Mouse (Mus musculus): ENCODE measurements around the gene Trpm6. TPM values are rescaled to one million over a fixed set of nuclear protein-coding genes. Genes with fewer than 3 reads are reported as not detected.

Gene Trpm6
- polyA plus RNA-seq, 1 experiment from 2014 or later = 0.43 TPM

DNA sequence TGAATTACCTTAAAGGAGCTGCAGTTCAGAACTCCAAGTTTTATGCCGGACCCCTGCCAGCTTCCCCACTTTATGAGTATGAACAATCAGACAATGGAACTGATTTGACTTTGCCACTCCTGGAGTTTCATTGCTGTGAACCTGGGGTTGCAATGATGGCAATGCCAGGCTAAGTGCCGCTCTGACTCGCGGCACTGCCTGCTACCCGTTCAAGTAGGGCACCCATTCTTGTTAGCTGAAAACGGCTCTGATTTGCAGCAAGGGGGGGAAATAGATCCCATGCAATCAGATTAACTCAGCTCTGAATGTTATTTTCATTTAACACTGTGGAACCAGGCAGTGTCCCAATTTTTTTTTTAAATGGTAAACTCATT, 152.9 kb downstream of the Trpm6 start:
- ATAC-seq (replicated peaks) = no peak
- Histone ChIP-seq H3K27me3 (replicated peaks) (no peaks in the 10 kb centered on the region), H3K36me3 (replicated peaks) (no peaks in the 10 kb centered on the region), H3K9ac (no peak overlapping the region), H3K4me3 (no peak overlapping the region), H3K9me3 (no peaks in the 10 kb centered on the region), H3K4me2 (no peak overlapping the region), H3K27ac (no peak overlapping the region), H3K4me1 (0 out of 2 replicates have a peak, but pooled peaks cover 3% of the 10 kb centered on the region)
- WGBS = 57% methylated on average over 6 of the region's 6 CpGs

- ATAC-seq (replicated peaks) = no peak
- no peak overlapping the region for H3K9ac ChIP-seq
- H3K36me3 ChIP-seq (replicated peaks) = no peaks in the 10 kb centered on the region
- no peak overlapping the region for H3K4me3 ChIP-seq
- H3K4me2 ChIP-seq = no peak overlapping the region
- H3K4me1 ChIP-seq = no peaks in the 10 kb centered on the region
- WGBS = 77% methylated on average over 3 of the region's 3 CpGs
- H3K27ac ChIP-seq = no peak overlapping the region
- no peaks in the 10 kb centered on the region for H3K9me3 ChIP-seq
- H3K27me3 ChIP-seq (replicated peaks) = no peaks in the 10 kb centered on the region
These were observed 155.7 kb downstream of the Trpm6 start for GRCm38 (mm10) chr19:18905511-18905910.

GRCm38 (mm10) chr19:18909641-18910040, 159.9 kb downstream of the Trpm6 start:
- no peak for ATAC-seq (replicated peaks)
- Histone ChIP-seq H3K27me3 (replicated peaks) (no peaks in the 10 kb centered on the region), H3K4me1 (no peaks in the 10 kb centered on the region), H3K27ac (no peak overlapping the region), H3K4me2 (no peak overlapping the region), H3K9me3 (no peaks in the 10 kb centered on the region), H3K9ac (no peak overlapping the region), H3K4me3 (no peak overlapping the region), H3K36me3 (replicated peaks) (no peaks in the 10 kb centered on the region)
- 58% methylated on average over 3 of the region's 3 CpGs for WGBS

- H3K9ac ChIP-seq = no peak overlapping the region
These were observed 162.1 kb downstream of the Trpm6 start for GRCm38 (mm10) chr19:18911755-18912340.

GRCm38 (mm10) chr19:18941391-18941790, 191.6 kb downstream of the Trpm6 start:
- H3K27ac ChIP-seq = no peak overlapping the region
- no peak overlapping the region for H3K4me3 ChIP-seq
- ATAC-seq (replicated peaks) = no peak
- no peaks in the 10 kb centered on the region for H3K9me3 ChIP-seq
- H3K9ac ChIP-seq = no peak overlapping the region
- H3K36me3 ChIP-seq (replicated peaks) = no peaks in the 10 kb centered on the region; the same call in 1 of the 2 replicates
- no peaks in the 10 kb centered on the region for H3K4me1 ChIP-seq
- no peaks in the 10 kb centered on the region for H3K27me3 ChIP-seq (replicated peaks)
- H3K4me2 ChIP-seq = no peak overlapping the region
- 82% methylated on average over 6 of the region's 6 CpGs for WGBS

More at GRCm38 (mm10) chr19:18911755-18912340, 162.1 kb downstream of the Trpm6 start:
- H3K4me2 ChIP-seq = no peak overlapping the region
- no peak overlapping the region for H3K27ac ChIP-seq
- H3K4me1 ChIP-seq = no peaks in the 10 kb centered on the region
- H3K4me3 ChIP-seq = no peak overlapping the region
- no peaks in the 10 kb centered on the region for H3K27me3 ChIP-seq (replicated peaks)
- ATAC-seq (replicated peaks) = no peak
- no peaks in the 10 kb centered on the region for H3K36me3 ChIP-seq (replicated peaks)
- no peaks in the 10 kb centered on the region for H3K9me3 ChIP-seq

Other genes with a start within 250 kb of the Trpm6 start
- 37.2 and 42.4 TPM in 2 replicates for gene Ostf1, start 118.2 kb upstream of the Trpm6 start, polyA plus RNA-seq (2015; fragmentation: Nextera tagmentation; extraction: Ambion mirVana)
- 6.6 and 7.2 TPM in 2 replicates for gene Nmrk1, start 118.0 kb upstream of the Trpm6 start, polyA plus RNA-seq (2015; fragmentation: Nextera tagmentation; extraction: Ambion mirVana)
- 11.2 and 13.6 TPM in 2 replicates for gene Carnmt1, start 79.2 kb upstream of the Trpm6 start, polyA plus RNA-seq (2015; fragmentation: Nextera tagmentation; extraction: Ambion mirVana)
- 45.7 and 50.8 TPM in 2 replicates for gene D030056L22Rik, start 36.8 kb upstream of the Trpm6 start, polyA plus RNA-seq (2015; fragmentation: Nextera tagmentation; extraction: Ambion mirVana)